Mouse (Mus musculus): ENCODE measurements around the gene Gm44511. TPM values are rescaled to one million over a fixed set of nuclear protein-coding genes. Genes with fewer than 3 reads are reported as not detected.

The Gm44511 gene
- total RNA-seq (2023) = not detected in 4 replicates

DNA sequence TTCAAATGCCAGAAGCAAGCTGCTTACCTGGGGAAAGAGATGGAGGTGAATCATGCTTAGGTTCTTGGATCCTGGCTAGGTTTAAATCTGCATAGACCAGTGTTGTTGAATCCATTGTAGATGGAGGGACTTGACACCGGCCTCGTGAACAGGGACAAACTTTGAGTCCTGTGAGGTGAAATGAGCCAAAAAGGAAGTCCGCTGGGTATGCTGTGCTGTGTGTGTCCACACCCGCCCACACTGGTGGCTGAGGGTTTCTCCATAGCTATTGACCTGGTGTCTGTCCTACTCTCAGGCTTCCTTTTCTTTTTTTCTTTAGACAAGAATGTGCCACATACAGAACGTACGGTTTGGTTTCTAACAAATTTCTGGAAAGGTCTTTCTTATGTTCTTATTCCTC, at the start of gene Gm44511, which contains the start of gene Klrb1b:
Gene Gm44511, minus strand, starts transcription at position 184 of the 400 bp plus-strand sequence.
Gene Klrb1b, minus strand, starts transcription at position 200 of the 400 bp plus-strand sequence.

DNA sequence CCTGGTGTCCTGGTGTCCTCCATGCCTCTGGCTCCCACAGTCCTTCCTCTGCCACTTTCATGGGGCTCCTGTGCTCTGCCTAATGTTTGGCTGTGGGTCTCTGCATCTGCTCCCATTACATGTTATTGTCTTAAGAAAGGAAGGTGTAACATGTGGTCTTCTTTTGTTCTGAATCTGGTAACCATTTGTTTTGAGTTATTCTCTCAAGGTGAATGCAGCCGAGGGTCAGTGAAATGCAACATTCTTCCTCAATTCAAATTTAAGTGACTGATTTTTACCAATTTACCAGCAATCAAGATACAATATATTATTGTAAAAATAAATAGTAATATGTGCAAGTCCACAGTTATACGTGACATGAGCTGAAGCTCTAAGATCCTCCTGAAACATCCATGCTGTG, 37.0 kb downstream of the Gm44511 start, which contains the start of gene Klrb1c:
Gene Klrb1c, minus strand, starts transcription at position 101 of the 400 bp plus-strand sequence.

Other genes starting within 250 kb of the Gm44511 start
- gene A2ml1, start 244.7 kb downstream of the Gm44511 start, total RNA-seq (2023) = not detected in 4 replicates
- gene Klrb1a, start 202.8 kb downstream of the Gm44511 start, total RNA-seq (2023) = 0.44 to 1.4 TPM in 2 of 4 replicates, not detected in the others
- 142 to 160 TPM (median 148 TPM) in 4 replicates for gene Clec2h, start 163.9 kb downstream of the Gm44511 start, total RNA-seq (2023)
- 0.78 to 1.2 TPM in 2 of 4 replicates, not detected in the others for gene Klrb1, start 103.3 kb downstream of the Gm44511 start, total RNA-seq (2023)
- 0.86 to 1.7 TPM (median 0.91 TPM) in 4 replicates for gene Klrb1c, start 37.1 kb downstream of the Gm44511 start, total RNA-seq (2023)
- gene Klrb1b, start within 50 bp of the Gm44511 start, total RNA-seq (2023) = 0.63 to 2.4 TPM (median 0.74 TPM) in 4 replicates
- gene Clec2i, start 61.3 kb upstream of the Gm44511 start, total RNA-seq (2023) = 57.3 to 68.0 TPM (median 63.4 TPM) in 4 replicates
- 77.5 to 80.6 TPM (median 79.9 TPM) in 4 replicates for gene BC035044, start 64.8 kb upstream of the Gm44511 start, total RNA-seq (2023)
- 6.9 to 13.2 TPM (median 10.2 TPM) in 4 replicates for gene Clec2g, start 108.1 kb upstream of the Gm44511 start, total RNA-seq (2023)
- 5.7 to 8.1 TPM (median 6.8 TPM) in 4 replicates for gene Klrb1f, start 219.6 kb upstream of the Gm44511 start, total RNA-seq (2023)

All from B cell, adult 62 days (primary cell).